Mouse (Mus musculus): ENCODE results near the gene Col23a1. TPM values are rescaled to one million over a fixed set of nuclear protein-coding genes. Genes with fewer than 3 reads are reported as not detected.

Col23a1 gene
- polyA plus RNA-seq, 1 experiment from 2014 or later, result 5.2 TPM

- 82% methylated on average over 7 of the region's 7 CpGs for WGBS
- Histone ChIP-seq H3K4me2 (ENCODE audit: low read depth, low read length) (no peak overlapping the region), H3K4me1 (ENCODE audit: control insufficient read depth, insufficient read depth, low read length) (no peaks in the 10 kb centered on the region), H3K9me3 (ENCODE audit: control insufficient read depth, low read length) (0 out of 2 replicates have a peak, but pooled peaks cover 2% of the 10 kb centered on the region), H3K27me3 (ENCODE audit: control insufficient read depth, insufficient read depth, low read length) (no peaks in the 10 kb centered on the region), H3K27ac (ENCODE audit: low read depth, low read length) (no peak overlapping the region), H3K36me3 (ENCODE audit: control insufficient read depth, insufficient read depth, low read length) (no peaks in the 10 kb centered on the region), H3K4me3 (ENCODE audit: low read depth, low read length) (no peak overlapping the region), H3K9ac (replicated peaks; ENCODE audit: low read depth, low read length) (no peak overlapping the region)
- no peak for ATAC-seq (ENCODE audit: low read depth)
Observed at GRCm38 (mm10) chr11:51315991-51316810, 26.5 kb downstream of the Col23a1 start.

- no peak for ATAC-seq (ENCODE audit: low read depth)
- H3K36me3 ChIP-seq (ENCODE audit: control insufficient read depth, insufficient read depth, low read length), result no peaks in the 10 kb centered on the region
Observed at GRCm38 (mm10) chr11:51320609-51321008, 30.9 kb downstream of the Col23a1 start.

GRCm38 (mm10) chr11:51326908-51327307, 37.2 kb downstream of the Col23a1 start:
- no peaks in the 10 kb centered on the region for H3K36me3 ChIP-seq (ENCODE audit: control insufficient read depth, insufficient read depth, low read length)
- ATAC-seq (ENCODE audit: low read depth), result no peak

More at GRCm38 (mm10) chr11:51320609-51321008, 30.9 kb downstream of the Col23a1 start:
- Histone ChIP-seq H3K27ac (ENCODE audit: low read depth, low read length) (no peak overlapping the region), H3K4me3 (ENCODE audit: low read depth, low read length) (no peak overlapping the region), H3K4me2 (ENCODE audit: low read depth, low read length) (no peak overlapping the region), H3K9me3 (ENCODE audit: control insufficient read depth, low read length) (0 out of 2 replicates have a peak, but pooled peaks cover 2% of the 10 kb centered on the region), H3K27me3 (ENCODE audit: control insufficient read depth, insufficient read depth, low read length) (no peaks in the 10 kb centered on the region), H3K9ac (replicated peaks; ENCODE audit: low read depth, low read length) (no peak overlapping the region), H3K4me1 (ENCODE audit: control insufficient read depth, insufficient read depth, low read length) (no peaks in the 10 kb centered on the region)

GRCm38 (mm10) chr11:51328387-51328942, 38.7 kb downstream of the Col23a1 start:
- Histone ChIP-seq H3K4me3 (ENCODE audit: low read depth, low read length) (no peak overlapping the region), H3K36me3 (ENCODE audit: control insufficient read depth, insufficient read depth, low read length) (no peaks in the 10 kb centered on the region), H3K4me2 (ENCODE audit: low read depth, low read length) (no peak overlapping the region), H3K9me3 (ENCODE audit: control insufficient read depth, low read length) (no peaks in the 10 kb centered on the region), H3K4me1 (ENCODE audit: control insufficient read depth, insufficient read depth, low read length) (no peaks in the 10 kb centered on the region), H3K9ac (replicated peaks; ENCODE audit: low read depth, low read length) (no peak overlapping the region), H3K27ac (ENCODE audit: low read depth, low read length) (no peak overlapping the region), H3K27me3 (ENCODE audit: control insufficient read depth, insufficient read depth, low read length) (no peaks in the 10 kb centered on the region)
- 89% methylated on average over 12 of the region's 12 CpGs for WGBS
- no peak for ATAC-seq (ENCODE audit: low read depth)

More at GRCm38 (mm10) chr11:51326908-51327307, 37.2 kb downstream of the Col23a1 start:
- H3K4me1 ChIP-seq (ENCODE audit: control insufficient read depth, insufficient read depth, low read length), result no peaks in the 10 kb centered on the region
- no peaks in the 10 kb centered on the region for H3K27me3 ChIP-seq (ENCODE audit: control insufficient read depth, insufficient read depth, low read length)
- H3K4me2 ChIP-seq (ENCODE audit: low read depth, low read length), result no peak overlapping the region
- no peak overlapping the region for H3K4me3 ChIP-seq (ENCODE audit: low read depth, low read length)
- H3K9me3 ChIP-seq (ENCODE audit: control insufficient read depth, low read length), result no peaks in the 10 kb centered on the region
- no peak overlapping the region for H3K9ac ChIP-seq (replicated peaks; ENCODE audit: low read depth, low read length)
- 56% methylated on average over 6 of the region's 6 CpGs for WGBS
- no peak overlapping the region for H3K27ac ChIP-seq (ENCODE audit: low read depth, low read length)

GRCm38 (mm10) chr11:51329837-51330714, 40.4 kb downstream of the Col23a1 start:
- H3K9me3 ChIP-seq (ENCODE audit: control insufficient read depth, low read length), result no peaks in the 10 kb centered on the region
- no peak overlapping the region for H3K9ac ChIP-seq (replicated peaks; ENCODE audit: low read depth, low read length)
- H3K27ac ChIP-seq (ENCODE audit: low read depth, low read length), result no peak overlapping the region
- H3K4me2 ChIP-seq (ENCODE audit: low read depth, low read length), result no peak overlapping the region
- H3K4me3 ChIP-seq (ENCODE audit: low read depth, low read length), result no peak overlapping the region
- H3K36me3 ChIP-seq (ENCODE audit: control insufficient read depth, insufficient read depth, low read length), result no peaks in the 10 kb centered on the region
- ATAC-seq (ENCODE audit: low read depth), result no peak
- WGBS, result 74% methylated on average over 11 of the region's 11 CpGs
- H3K4me1 ChIP-seq (ENCODE audit: control insufficient read depth, insufficient read depth, low read length), result no peaks in the 10 kb centered on the region
- H3K27me3 ChIP-seq (ENCODE audit: control insufficient read depth, insufficient read depth, low read length), result no peaks in the 10 kb centered on the region

GRCm38 (mm10) chr11:51334017-51334416, 44.3 kb downstream of the Col23a1 start:
- no peak for ATAC-seq (ENCODE audit: low read depth)
- no peak overlapping the region for H3K4me2 ChIP-seq (ENCODE audit: low read depth, low read length)
- H3K9me3 ChIP-seq (ENCODE audit: control insufficient read depth, low read length), result no peaks in the 10 kb centered on the region
- H3K9ac ChIP-seq (replicated peaks; ENCODE audit: low read depth, low read length), result no peak overlapping the region
- H3K27me3 ChIP-seq (ENCODE audit: control insufficient read depth, insufficient read depth, low read length), result no peaks in the 10 kb centered on the region
- H3K36me3 ChIP-seq (ENCODE audit: control insufficient read depth, insufficient read depth, low read length), result no peaks in the 10 kb centered on the region
- 84% methylated on average over 5 of the region's 5 CpGs for WGBS
- no peak overlapping the region for H3K4me3 ChIP-seq (ENCODE audit: low read depth, low read length)
- no peaks in the 10 kb centered on the region for H3K4me1 ChIP-seq (ENCODE audit: control insufficient read depth, insufficient read depth, low read length)
- no peak overlapping the region for H3K27ac ChIP-seq (ENCODE audit: low read depth, low read length)

- Histone ChIP-seq H3K9ac (replicated peaks; ENCODE audit: low read depth, low read length) (no peak overlapping the region), H3K4me3 (ENCODE audit: low read depth, low read length) (no peak overlapping the region), H3K36me3 (ENCODE audit: control insufficient read depth, insufficient read depth, low read length) (no peaks in the 10 kb centered on the region), H3K4me2 (ENCODE audit: low read depth, low read length) (no peak overlapping the region), H3K9me3 (ENCODE audit: control insufficient read depth, low read length) (no peaks in the 10 kb centered on the region), H3K27me3 (ENCODE audit: control insufficient read depth, insufficient read depth, low read length) (no peaks in the 10 kb centered on the region), H3K27ac (ENCODE audit: low read depth, low read length) (no peak overlapping the region), H3K4me1 (ENCODE audit: control insufficient read depth, insufficient read depth, low read length) (no peaks in the 10 kb centered on the region)
- WGBS, result 85% methylated on average over 6 of the region's 6 CpGs
- ATAC-seq (ENCODE audit: low read depth), result no peak
Observed at GRCm38 (mm10) chr11:51337585-51337984, 47.9 kb downstream of the Col23a1 start.

GRCm38 (mm10) chr11:51338416-51338815, 48.7 kb downstream of the Col23a1 start:
- no peaks in the 10 kb centered on the region for H3K9me3 ChIP-seq (ENCODE audit: control insufficient read depth, low read length)
- no peak overlapping the region for H3K27ac ChIP-seq (ENCODE audit: low read depth, low read length)
- no peak overlapping the region for H3K4me3 ChIP-seq (ENCODE audit: low read depth, low read length)
- no peaks in the 10 kb centered on the region for H3K27me3 ChIP-seq (ENCODE audit: control insufficient read depth, insufficient read depth, low read length)
- no peaks in the 10 kb centered on the region for H3K4me1 ChIP-seq (ENCODE audit: control insufficient read depth, insufficient read depth, low read length)
- 74% methylated on average over 7 of the region's 7 CpGs for WGBS
- no peak overlapping the region for H3K4me2 ChIP-seq (ENCODE audit: low read depth, low read length)
- no peak for ATAC-seq (ENCODE audit: low read depth)
- no peaks in the 10 kb centered on the region for H3K36me3 ChIP-seq (ENCODE audit: control insufficient read depth, insufficient read depth, low read length)
- H3K9ac ChIP-seq (replicated peaks; ENCODE audit: low read depth, low read length), result no peak overlapping the region

Data from neural tube, embryonic 14.5 days (tissue).